Mouse (Mus musculus) lung, postnatal 0 days (tissue): ENCODE data around the gene E2f2. TPM values are rescaled to one million over a fixed set of nuclear protein-coding genes. Genes with fewer than 3 reads are reported as not detected.

ENCODE experiments used
- ATAC-seq: fragments of 200-750 bp; cut with Nextera tagmentation; 2 replicates; pipeline ENCODE4 v1.8.0; 2017; ENCODE audit warnings: moderate library complexity
- DNase-seq: peaks from one replicate; pipeline ENCODE4 v3.0.0-alpha.2; 2016; ENCODE audit warnings: low spot score
- H3K27ac ChIP-seq: fragments of 300-500 bp; sonication (generic); 2 replicates; pipeline ENCODE4 v1.5.1; 2014; ENCODE audit warnings: antibody characterized with exemption, mild to moderate bottlenecking, low read length, mixed read lengths
- H3K27me3 ChIP-seq: fragments of 300-500 bp; sonication (generic); replicated peaks from 2 replicates; pipeline ENCODE4 v1.6.1; 2014; ENCODE audit warnings: low read length, mixed read lengths; ENCODE audit not compliant: insufficient read depth
- H3K36me3 ChIP-seq: fragments of 300-500 bp; sonication (generic); 2 replicates; pipeline ENCODE4 v1.6.1; 2014; ENCODE audit warnings: low read length, mixed read lengths; ENCODE audit not compliant: insufficient read depth
- H3K4me1 ChIP-seq: fragments of 300-500 bp; sonication (generic); 2 replicates; pipeline ENCODE4 v1.6.1; 2014; ENCODE audit warnings: antibody characterized with exemption, low read depth, low read length, mixed read lengths; ENCODE audit not compliant: insufficient read depth
- H3K4me2 ChIP-seq: fragments of 300-500 bp; sonication (generic); replicated peaks from 2 replicates; pipeline ENCODE4 v1.6.1; 2014; ENCODE audit warnings: low read depth, mild to moderate bottlenecking, low read length, moderate library complexity, mixed read lengths
- H3K4me3 ChIP-seq: fragments of 300-500 bp; sonication (generic); 2 replicates; pipeline ENCODE4 v1.5.1; 2014; ENCODE audit warnings: low read depth, low read length
- H3K9ac ChIP-seq: fragments of 300-500 bp; sonication (generic); replicated peaks from 2 replicates; pipeline ENCODE4 v1.6.1; 2014; ENCODE audit warnings: low read depth, mild to moderate bottlenecking
- H3K9me3 ChIP-seq: fragments of 300-500 bp; sonication (generic); 2 replicates; pipeline ENCODE4 v1.6.1; 2016; ENCODE audit warnings: low read length, mixed read lengths
- CTCF ChIP-seq: IDR thresholded peaks from 2 replicates; pipeline ENCODE4 v1.5.1; 2016; ENCODE audit warnings: antibody characterized with exemption, mild to moderate bottlenecking
- EP300 ChIP-seq: IDR thresholded peaks from 2 replicates; pipeline ENCODE4 v1.6.1; 2016; ENCODE audit warnings: antibody characterized with exemption, mild to moderate bottlenecking, control low read depth
- WGBS: fragments of 180-500 bp; shearing (Covaris S2); extraction: QIAGEN DNeasy Blood & Tissue Kit; methylation state at CpG from one replicate; pipeline ENCODE4 v1.1.7; 2014; 5-methylcytosine and 5-hydroxymethylcytosine counted together
- polyA plus RNA-seq: library from polyadenylated mRNA; unstranded; fragments of >200 nt; fragmentation: Nextera tagmentation; extraction: Ambion mirVana; gene quantifications from 2 replicates; pipeline ENCODE4 v1.2.1, GENCODE M21; 2015

The E2f2 gene
- polyA plus RNA-seq, 1 experiment from 2014 or later = 19.1 TPM

DNA sequence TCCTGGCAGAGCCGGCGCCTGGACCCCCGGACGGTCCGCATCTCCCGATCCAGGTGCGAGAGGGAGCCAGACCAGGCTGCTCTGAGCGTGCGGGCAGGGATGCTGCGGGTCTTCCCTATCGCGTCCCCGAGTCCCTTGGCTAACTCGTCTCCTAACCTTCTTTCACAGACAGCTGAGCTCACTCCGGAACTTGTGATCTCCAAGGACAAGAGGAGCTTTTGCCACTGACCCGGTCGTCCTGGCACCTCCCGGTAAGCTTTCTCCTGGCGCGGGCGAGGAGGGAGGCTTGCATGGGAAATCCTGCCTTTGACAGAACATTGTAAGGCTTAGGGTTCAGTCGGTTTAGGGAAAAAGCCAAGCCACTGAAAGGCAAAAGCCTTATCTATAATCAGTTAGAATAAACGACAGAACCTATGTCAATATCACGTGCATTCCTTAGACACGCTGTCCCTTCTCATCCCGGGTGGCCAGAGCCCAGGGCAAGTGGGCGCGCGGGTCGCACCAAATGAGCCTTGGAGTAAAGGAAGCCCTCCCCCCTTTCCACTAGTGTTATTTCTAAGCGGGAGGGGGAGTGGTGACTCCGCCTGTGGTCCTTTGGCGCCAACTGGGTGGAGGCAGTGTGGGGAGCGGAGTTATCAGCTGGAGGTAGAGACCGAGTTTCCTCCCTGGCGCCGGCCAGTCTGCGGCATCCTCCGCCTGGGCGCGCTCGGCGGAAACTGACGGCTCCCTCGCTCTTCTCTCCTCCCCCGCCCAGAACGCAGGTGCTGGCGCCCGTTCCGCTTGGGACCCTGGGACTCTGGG, 27.9 kb upstream of the E2f2 start:
- no peaks in the 10 kb centered on the region for H3K27me3 ChIP-seq
- TF ChIP-seq CTCF = peak; percentile 11; the same call in 1 of the 2 replicates
- TF ChIP-seq EP300 = peak; percentile 92
- H3K9ac ChIP-seq = peak overlapping the region; percentile 99
- peak overlapping the region; percentile 92 for H3K4me3 ChIP-seq
- WGBS = 2% methylated on average over 50 of the region's 50 CpGs
- ATAC-seq (peak; percentile 32), DNase-seq (peak; percentile 93)
- H3K4me2 ChIP-seq = peak overlapping the region; percentile 68
- H3K36me3 ChIP-seq = no peaks in the 10 kb centered on the region
- H3K4me1 ChIP-seq = peaks cover 50% of the 10 kb centered on the region
- peak overlapping the region; percentile 97 for H3K27ac ChIP-seq
- no peaks in the 10 kb centered on the region for H3K9me3 ChIP-seq

DNA sequence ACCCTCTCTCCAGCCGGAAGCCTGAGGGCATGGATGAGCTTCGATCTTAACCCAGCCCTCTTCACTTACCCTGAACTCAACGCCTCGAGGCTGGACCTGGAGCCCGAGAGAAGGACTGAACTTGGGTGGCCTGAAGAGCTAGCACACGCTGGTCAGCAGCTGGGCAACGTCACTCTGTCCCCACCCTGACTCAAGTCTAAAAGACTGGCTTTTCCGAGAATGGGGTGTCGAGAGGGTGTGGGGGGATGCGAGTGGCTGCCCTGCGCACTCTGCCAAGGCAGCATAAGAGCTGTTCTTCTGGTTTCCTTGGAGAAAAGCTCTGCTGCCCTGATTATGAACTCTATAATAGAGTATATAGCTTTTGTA, 27.3 kb upstream of the E2f2 start:
- H3K9me3 ChIP-seq = no peaks in the 10 kb centered on the region
- WGBS = 0% methylated on average over 11 of the region's 11 CpGs
- H3K9ac ChIP-seq = peak overlapping the region; percentile 99
- TF ChIP-seq CTCF (no peak), EP300 (no peak; the same call in 1 of the 2 replicates)
- H3K27me3 ChIP-seq = no peaks in the 10 kb centered on the region
- peak overlapping the region; percentile 97 for H3K27ac ChIP-seq
- peak; percentile 85 for DNase-seq
- no peaks in the 10 kb centered on the region for H3K36me3 ChIP-seq
- ATAC-seq = peak; percentile 8
- peak overlapping the region; percentile 68 for H3K4me2 ChIP-seq
- H3K4me3 ChIP-seq = peak overlapping the region; percentile 92
- peaks cover 44% of the 10 kb centered on the region for H3K4me1 ChIP-seq

DNA sequence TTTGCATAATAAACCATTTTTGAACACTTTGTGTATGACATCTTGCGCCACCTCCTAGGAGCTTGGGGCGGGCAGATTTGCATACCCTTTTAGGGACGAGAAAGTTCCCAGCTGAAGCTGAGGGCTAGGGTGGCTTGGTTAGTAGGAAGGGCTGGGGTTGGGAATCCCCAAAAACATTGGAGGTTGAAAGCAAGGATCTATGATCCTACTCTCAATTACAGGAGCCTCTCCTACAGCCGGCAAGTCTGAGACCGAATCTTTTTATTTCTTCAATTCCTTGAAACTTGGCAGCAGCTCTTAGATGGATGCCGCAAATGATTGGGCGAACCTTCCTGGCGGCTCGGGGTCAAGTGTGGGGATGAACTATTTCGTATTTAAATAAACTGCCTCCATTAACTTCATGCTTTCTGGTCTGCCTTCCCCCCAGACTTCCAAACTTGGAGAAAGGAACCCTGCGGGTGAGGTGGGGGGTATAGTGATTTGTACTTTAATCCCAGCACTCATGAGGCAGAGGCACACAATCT, 26.8 kb upstream of the E2f2 start:
- Histone ChIP-seq H3K27me3 (no peaks in the 10 kb centered on the region), H3K4me3 (peak overlapping the region; percentile 92), H3K27ac (peak overlapping the region; percentile 97), H3K9me3 (no peaks in the 10 kb centered on the region), H3K4me2 (peak overlapping the region; percentile 68), H3K36me3 (no peaks in the 10 kb centered on the region), H3K4me1 (peaks cover 43% of the 10 kb centered on the region), H3K9ac (peak overlapping the region; percentile 99)
- ATAC-seq = no peak
- DNase-seq = peak; percentile 41
- TF ChIP-seq EP300 = no peak
- 12% methylated on average over 11 of the region's 11 CpGs for WGBS

DNA sequence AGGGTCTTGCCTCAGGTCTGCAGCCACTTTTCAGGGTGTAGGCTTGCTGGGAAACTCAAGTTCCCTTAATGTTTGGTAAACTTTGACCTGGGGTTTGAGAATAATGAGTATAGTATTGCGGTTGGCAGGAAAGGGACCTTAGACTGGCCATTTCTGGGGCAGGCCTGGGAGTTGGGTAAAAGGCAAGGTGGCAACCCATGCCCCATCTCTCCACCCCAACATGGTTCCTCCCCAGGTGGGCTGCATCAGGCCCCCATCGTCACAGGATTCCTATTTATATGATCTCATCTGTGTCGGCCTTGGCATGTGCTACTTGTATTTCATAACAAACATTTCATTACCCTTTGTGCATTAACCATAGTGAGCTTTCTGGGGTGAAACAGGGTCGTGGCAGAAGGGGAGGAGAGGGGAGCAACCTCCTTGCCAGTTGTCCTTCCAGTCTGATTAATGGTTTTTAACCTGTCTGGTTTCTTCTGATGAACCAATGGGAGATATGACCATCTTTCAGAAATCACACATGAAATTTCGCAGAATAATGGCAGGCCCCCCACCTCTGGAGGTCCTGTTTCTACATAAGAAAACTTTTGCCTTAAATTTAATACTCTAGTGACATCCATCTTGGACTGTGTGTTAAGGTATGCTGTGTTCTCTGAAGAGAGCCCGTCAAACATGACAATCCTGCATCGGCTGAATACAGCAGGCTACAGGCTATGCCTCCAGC, 26.0 kb upstream of the E2f2 start:
- WGBS = 20% methylated on average over 7 of the region's 7 CpGs
- TF ChIP-seq CTCF (no peak), EP300 (no peak)
- DNase-seq (no peak), ATAC-seq (no peak)
- H3K4me3 ChIP-seq = peak overlapping the region; percentile 92; the same call in 1 of the 2 replicates
- peak overlapping the region; percentile 68 for H3K4me2 ChIP-seq
- no peaks in the 10 kb centered on the region for H3K36me3 ChIP-seq
- peak overlapping the region; percentile 99 for H3K9ac ChIP-seq
- H3K27ac ChIP-seq = peak overlapping the region; percentile 97
- H3K27me3 ChIP-seq = no peaks in the 10 kb centered on the region
- no peaks in the 10 kb centered on the region for H3K9me3 ChIP-seq
- H3K4me1 ChIP-seq = peaks cover 37% of the 10 kb centered on the region

DNA sequence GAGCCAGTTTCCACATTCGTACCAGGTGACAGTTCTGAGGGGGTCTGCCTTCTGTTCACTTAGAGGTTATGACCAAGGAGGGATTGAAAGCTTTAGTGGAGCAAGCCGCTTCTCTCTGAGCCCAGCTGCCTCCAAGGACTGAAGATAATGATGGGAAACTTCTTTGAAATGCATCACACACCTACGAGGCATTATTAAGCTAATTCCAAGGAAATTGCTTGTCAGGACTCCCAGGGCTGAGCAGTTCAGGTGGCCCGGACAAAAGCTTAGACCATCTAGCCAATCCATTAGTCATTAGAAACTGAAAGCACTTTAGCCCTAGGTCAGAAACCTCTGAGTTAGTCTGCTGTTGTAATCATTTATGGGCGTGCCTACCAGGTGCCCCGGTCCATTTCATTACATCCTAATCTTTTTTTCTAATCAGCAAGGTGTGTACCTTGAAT, 25.5 kb upstream of the E2f2 start:
- 22% methylated on average over 6 of the region's 6 CpGs for WGBS
- peaks cover 32% of the 10 kb centered on the region for H3K4me1 ChIP-seq
- H3K27ac ChIP-seq = peak overlapping the region; percentile 97
- H3K9ac ChIP-seq = 0 out of 2 replicates have a peak overlapping the region, but pooled peaks have one; percentile 12
- H3K4me2 ChIP-seq = peak overlapping the region; percentile 68
- no peaks in the 10 kb centered on the region for H3K36me3 ChIP-seq
- no peaks in the 10 kb centered on the region for H3K27me3 ChIP-seq
- peak; percentile 71 for DNase-seq
- ATAC-seq = no peak
- no peaks in the 10 kb centered on the region for H3K9me3 ChIP-seq
- TF ChIP-seq EP300 (no peak; the same call in 1 of the 2 replicates), CTCF (no peak)
- H3K4me3 ChIP-seq = peak overlapping the region; percentile 6; the same call in 1 of the 2 replicates
